Mouse (Mus musculus) lung, embryonic 16.5 days (tissue): Measurements from ENCODE around the gene Pklr. TPM values are rescaled to one million over a fixed set of nuclear protein-coding genes. Genes with fewer than 3 reads are reported as not detected.

Experiments used
- ATAC-seq: fragments of 200-750 bp; cut with Nextera tagmentation; 2 replicates; pipeline ENCODE4 v1.8.0; 2017; ENCODE audit warnings: low read depth, mild to moderate bottlenecking, moderate library complexity
- H3K27ac ChIP-seq: fragments of 300-500 bp; sonication (generic); 2 replicates; pipeline ENCODE4 v1.5.1; 2014; ENCODE audit warnings: mild to moderate bottlenecking, control low read depth, low read length
- H3K27me3 ChIP-seq: fragments of 300-500 bp; sonication (generic); 2 replicates; pipeline ENCODE4 v1.6.1; 2014; ENCODE audit warnings: low read depth, low read length, mixed read lengths; ENCODE audit not compliant: control insufficient read depth, insufficient read depth
- H3K36me3 ChIP-seq: fragments of 300-500 bp; sonication (generic); 2 replicates; pipeline ENCODE4 v1.6.1; 2014; ENCODE audit warnings: low read length; ENCODE audit not compliant: control insufficient read depth, insufficient read depth
- H3K4me1 ChIP-seq: fragments of 300-500 bp; sonication (generic); replicated peaks from 2 replicates; pipeline ENCODE4 v1.6.1; 2014; ENCODE audit warnings: low read length, mixed read lengths; ENCODE audit not compliant: control insufficient read depth, insufficient read depth
- H3K4me2 ChIP-seq: fragments of 300-500 bp; sonication (generic); 2 replicates; pipeline ENCODE4 v1.6.1; 2014; ENCODE audit warnings: low read depth, low read length, control low read depth
- H3K4me3 ChIP-seq: fragments of 300-500 bp; sonication (generic); 2 replicates; pipeline ENCODE4 v1.5.1; 2014; ENCODE audit warnings: mild to moderate bottlenecking, low read length, control low read depth
- H3K9ac ChIP-seq: fragments of 300-500 bp; sonication (generic); 2 replicates; pipeline ENCODE4 v1.6.1; 2014; ENCODE audit warnings: low read length, control low read depth
- H3K9me3 ChIP-seq: fragments of 300-500 bp; sonication (generic); 2 replicates; pipeline ENCODE4 v1.6.1; 2016; ENCODE audit warnings: low read length; ENCODE audit not compliant: control insufficient read depth
- WGBS: fragments of 180-500 bp; shearing (Covaris S2); extraction: QIAGEN DNeasy Blood & Tissue Kit; methylation state at CpG from one replicate; pipeline ENCODE4 v1.1.7; 2014; 5-methylcytosine and 5-hydroxymethylcytosine counted together
- polyA plus RNA-seq: library from polyadenylated mRNA; unstranded; fragments of >200 nt; fragmentation: Nextera tagmentation; extraction: Ambion mirVana; gene quantifications from 2 replicates; pipeline ENCODE4 v1.2.1, GENCODE M21; 2015

Pklr gene
- polyA plus RNA-seq, 1 experiment from 2014 or later = 0.18 TPM

- peak overlapping the region; percentile 87 for H3K4me3 ChIP-seq
- peak overlapping the region; percentile 71 for H3K4me2 ChIP-seq
- peak overlapping the region; percentile 97 for H3K27ac ChIP-seq
- H3K36me3 ChIP-seq = peaks cover 23% of the 10 kb centered on the region
- H3K9me3 ChIP-seq = no peaks in the 10 kb centered on the region
- peak overlapping the region; percentile 99 for H3K9ac ChIP-seq
- peaks cover 17% of the 10 kb centered on the region for H3K4me1 ChIP-seq
- WGBS = 12% methylated on average over 12 of the region's 12 CpGs
- H3K27me3 ChIP-seq = no peaks in the 10 kb centered on the region
- no peak for ATAC-seq
These were observed 29.4 kb downstream of the Pklr start for GRCm38 (mm10) chr3:89165268-89165870.

GRCm38 (mm10) chr3:89166945-89167344 is 31.0 kb downstream of the Pklr start:
- Histone ChIP-seq H3K27me3 (no peaks in the 10 kb centered on the region), H3K9me3 (no peaks in the 10 kb centered on the region), H3K4me3 (no peak overlapping the region), H3K4me1 (peaks cover 16% of the 10 kb centered on the region), H3K9ac (no peak overlapping the region), H3K4me2 (no peak overlapping the region), H3K27ac (no peak overlapping the region), H3K36me3 (peaks cover 33% of the 10 kb centered on the region)
- ATAC-seq = no peak
- 90% methylated on average over 19 of the region's 19 CpGs for WGBS

GRCm38 (mm10) chr3:89174844-89175243 is 38.9 kb downstream of the Pklr start:
- Histone ChIP-seq H3K27ac (no peak overlapping the region), H3K36me3 (peaks cover 54% of the 10 kb centered on the region), H3K27me3 (no peaks in the 10 kb centered on the region), H3K9ac (no peak overlapping the region), H3K4me3 (no peak overlapping the region), H3K4me2 (no peak overlapping the region), H3K9me3 (no peaks in the 10 kb centered on the region), H3K4me1 (peaks cover 8% of the 10 kb centered on the region)
- no peak for ATAC-seq
- WGBS = 90% methylated on average over 11 of the region's 11 CpGs

- Histone ChIP-seq H3K9ac (no peak overlapping the region), H3K36me3 (peaks cover 53% of the 10 kb centered on the region), H3K27ac (no peak overlapping the region), H3K4me1 (peaks cover 8% of the 10 kb centered on the region), H3K9me3 (no peaks in the 10 kb centered on the region), H3K4me2 (no peak overlapping the region), H3K4me3 (no peak overlapping the region), H3K27me3 (no peaks in the 10 kb centered on the region)
- 89% methylated on average over 10 of the region's 10 CpGs for WGBS
- ATAC-seq = no peak
These were observed 39.6 kb downstream of the Pklr start for GRCm38 (mm10) chr3:89175544-89175943.

- no peak overlapping the region for H3K27ac ChIP-seq
- no peaks in the 10 kb centered on the region for H3K9me3 ChIP-seq
- no peak overlapping the region for H3K4me3 ChIP-seq
- H3K27me3 ChIP-seq = no peaks in the 10 kb centered on the region
- no peak overlapping the region for H3K9ac ChIP-seq
- peaks cover 55% of the 10 kb centered on the region for H3K36me3 ChIP-seq
- H3K4me1 ChIP-seq = peaks cover 8% of the 10 kb centered on the region
- no peak for ATAC-seq
- WGBS = 82% methylated on average over 7 of the region's 7 CpGs
- no peak overlapping the region for H3K4me2 ChIP-seq
These were observed 40.5 kb downstream of the Pklr start for GRCm38 (mm10) chr3:89176421-89176820.

- WGBS = under 1% methylated on average over 43 of the region's 43 CpGs
- Histone ChIP-seq H3K9ac (peak within 1 kb of the TSS; percentile 84), H3K27me3 (no peaks in the 10 kb centered on the region), H3K36me3 (peaks cover 52% of the 10 kb centered on the region), H3K4me2 (peak within 1 kb of the TSS; percentile 83), H3K27ac (peak within 1 kb of the TSS; percentile 66), H3K4me1 (peaks cover 8% of the 10 kb centered on the region), H3K9me3 (no peaks in the 10 kb centered on the region), H3K4me3 (peak within 1 kb of the TSS; percentile 82)
- ATAC-seq = peak; percentile 95
These were observed 41.5 kb downstream of the Pklr start, which contains the start of gene Scamp3 for GRCm38 (mm10) chr3:89177242-89178106. Gene Scamp3 (plus strand): TSS chr3:89177473.

GRCm38 (mm10) chr3:89178107-89178385 is 42.1 kb downstream of the Pklr start:
- no peak for ATAC-seq
- Histone ChIP-seq H3K4me2 (peak overlapping the region; percentile 83), H3K4me3 (peak overlapping the region; percentile 82), H3K9me3 (no peaks in the 10 kb centered on the region), H3K27ac (peak overlapping the region; percentile 66; the same call in 1 of the 2 replicates), H3K27me3 (no peaks in the 10 kb centered on the region), H3K9ac (peak overlapping the region; percentile 84), H3K36me3 (peaks cover 51% of the 10 kb centered on the region), H3K4me1 (peaks cover 8% of the 10 kb centered on the region)
- WGBS = 1% methylated on average over 6 of the region's 6 CpGs

GRCm38 (mm10) chr3:89179056-89179455 is 43.1 kb downstream of the Pklr start:
- no peak for ATAC-seq
- Histone ChIP-seq H3K9me3 (no peaks in the 10 kb centered on the region), H3K4me3 (no peak overlapping the region), H3K27ac (no peak overlapping the region), H3K27me3 (no peaks in the 10 kb centered on the region), H3K4me1 (peaks cover 13% of the 10 kb centered on the region), H3K4me2 (no peak overlapping the region), H3K9ac (peak overlapping the region; percentile 84; the same call in 1 of the 2 replicates), H3K36me3 (peaks cover 41% of the 10 kb centered on the region)
- 86% methylated on average over 11 of the region's 11 CpGs for WGBS

GRCm38 (mm10) chr3:89181749-89182500 is 46.0 kb downstream of the Pklr start:
- Histone ChIP-seq H3K27me3 (no peaks in the 10 kb centered on the region), H3K27ac (no peak overlapping the region), H3K9ac (no peak overlapping the region), H3K36me3 (peaks cover 22% of the 10 kb centered on the region), H3K4me3 (no peak overlapping the region), H3K9me3 (no peaks in the 10 kb centered on the region), H3K4me1 (peaks cover 16% of the 10 kb centered on the region), H3K4me2 (no peak overlapping the region)
- WGBS = 86% methylated on average over 27 of the region's 27 CpGs
- no peak for ATAC-seq
